ENCODE assay signal across 11 mouse cellular contexts in the genomic region with DNA sequence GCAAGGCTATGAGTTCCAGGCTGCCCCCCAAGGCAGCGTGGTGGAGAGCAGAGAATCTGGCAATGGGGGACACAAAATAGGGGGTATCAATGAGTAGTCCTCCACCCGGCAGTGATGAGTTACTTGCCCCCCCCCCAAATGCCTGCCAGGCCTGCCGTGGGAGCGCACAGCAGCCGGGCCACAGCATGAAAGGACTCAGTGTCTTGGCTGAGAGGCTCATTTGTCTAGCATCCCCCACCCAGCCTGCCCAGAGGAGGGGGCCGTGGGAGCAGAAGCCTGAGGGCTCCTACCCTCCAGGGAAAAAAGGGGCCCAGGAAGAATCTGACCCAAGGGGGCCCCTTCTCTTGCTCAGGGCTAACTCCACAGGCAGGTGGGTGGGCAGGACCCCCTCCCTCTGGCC. TPM values are rescaled to one million over a fixed set of nuclear protein-coding genes. Genes with fewer than 3 reads are reported as not detected.
A peak's percentile ranks its signal among the peaks of the same experiment; 100 is the strongest.
DNase-seq lines count a peak whose midpoint lies in the region; ATAC-seq and TF ChIP-seq lines count a peak whose summit lies in the region.
"Had no signal": no experiment of that assay in that cellular context is flagged by ENCODE, and none has a peak within 500 bp of the region (broad histone marks: within the 10 kb centered on the region; RNA-seq: fewer than 3 reads in every experiment).

No protein-coding gene starts in this region.

- DNase-seq in gastrocnemius, adult 2 months: no peak
- DNase-seq in gastrocnemius, adult 8-10 months (ENCODE audit: low spot score in 2 of 2): no peak
- no peak for DNase-seq in liver, postnatal 0 days
- DNase-seq in hindbrain, postnatal 0 days (ENCODE audit: low spot score): peak; percentile 67
- no peak for DNase-seq in kidney, adult 18-20 months
- DNase-seq in gastrocnemius, postnatal 4 days (ENCODE audit: low spot score in 2 of 2): no peak
- DNase-seq: adrenal gland, postnatal 14 days; spleen, adult 18-20 months had no signal

- peak overlapping the region; percentile 91 for H3K4me3 ChIP-seq in gastrocnemius, adult 2 months
- no peak overlapping the region for H3K4me3 ChIP-seq in liver, embryonic 12.5 days
- H3K4me3 ChIP-seq in liver, postnatal 0 days (ENCODE audit: low read depth, low read length): no peak overlapping the region
- no peak overlapping the region for H3K4me3 ChIP-seq in hindbrain, postnatal 0 days (ENCODE audit: low read length)
- H3K4me3 ChIP-seq in stomach, embryonic 14.5 days (ENCODE audit: low read depth, low read length): no peak overlapping the region

- 0 out of 2 replicates have a peak overlapping the region, but pooled peaks have one; percentile 24 for H3K9ac ChIP-seq in liver, embryonic 12.5 days
- H3K9ac ChIP-seq in liver, postnatal 0 days (replicated peaks): no peak overlapping the region
- no peak overlapping the region for H3K9ac ChIP-seq in hindbrain, postnatal 0 days (replicated peaks; ENCODE audit: low read length)
- no peak overlapping the region for H3K9ac ChIP-seq in stomach, embryonic 14.5 days (replicated peaks; ENCODE audit: low read depth, low read length)

- H3K27me3 ChIP-seq in liver, embryonic 12.5 days (replicated peaks): no peaks in the 10 kb centered on the region
- no peaks in the 10 kb centered on the region for H3K27me3 ChIP-seq in liver, postnatal 0 days (ENCODE audit: insufficient read depth, low read length)
- H3K27me3 ChIP-seq in hindbrain, postnatal 0 days (ENCODE audit: insufficient read depth, low read length): no peaks in the 10 kb centered on the region
- no peaks in the 10 kb centered on the region for H3K27me3 ChIP-seq in stomach, embryonic 14.5 days (ENCODE audit: control insufficient read depth, insufficient read depth, low read length)

- no peak for TF ChIP-seq EP300 in liver, postnatal 0 days (IDR thresholded peaks at IDR 0.05; ENCODE audit: low read depth)

- peaks cover 98% of the 10 kb centered on the region for H3K4me1 ChIP-seq in liver, embryonic 12.5 days
- peaks cover 29% of the 10 kb centered on the region for H3K4me1 ChIP-seq in liver, postnatal 0 days (ENCODE audit: insufficient read depth)
- H3K4me1 ChIP-seq in hindbrain, postnatal 0 days (ENCODE audit: insufficient read depth, low read length): peaks cover 12% of the 10 kb centered on the region
- H3K4me1 ChIP-seq in stomach, embryonic 14.5 days (ENCODE audit: control insufficient read depth, insufficient read depth, low read length): peaks cover 40% of the 10 kb centered on the region

- H3K36me3 ChIP-seq in liver, embryonic 12.5 days: peaks cover 72% of the 10 kb centered on the region
- peaks cover 19% of the 10 kb centered on the region; the same call in 1 of the 2 replicates for H3K36me3 ChIP-seq in liver, postnatal 0 days (replicated peaks; ENCODE audit: insufficient read depth, low read length)
- H3K36me3 ChIP-seq in hindbrain, postnatal 0 days (ENCODE audit: insufficient read depth, low read length): peaks cover 8% of the 10 kb centered on the region; the same call in 1 of the 2 replicates
- peaks cover 47% of the 10 kb centered on the region for H3K36me3 ChIP-seq in stomach, embryonic 14.5 days (ENCODE audit: control insufficient read depth, insufficient read depth, low read length)

- peak overlapping the region; percentile 13; the same call in 1 of the 2 replicates for H3K4me2 ChIP-seq in liver, embryonic 12.5 days
- H3K4me2 ChIP-seq in liver, postnatal 0 days (ENCODE audit: low read depth, low read length): no peak overlapping the region
- H3K4me2 ChIP-seq in hindbrain, postnatal 0 days (ENCODE audit: low read depth, low read length): peak overlapping the region; percentile 13; the same call in 1 of the 2 replicates
- no peak overlapping the region for H3K4me2 ChIP-seq in stomach, embryonic 14.5 days (replicated peaks; ENCODE audit: low read depth, low read length)

- no peaks in the 10 kb centered on the region for H3K9me3 ChIP-seq in liver, embryonic 12.5 days (replicated peaks)
- H3K9me3 ChIP-seq in liver, postnatal 0 days (ENCODE audit: low read length): no peaks in the 10 kb centered on the region
- no peaks in the 10 kb centered on the region for H3K9me3 ChIP-seq in hindbrain, postnatal 0 days (ENCODE audit: low read length)
- no peaks in the 10 kb centered on the region for H3K9me3 ChIP-seq in stomach, embryonic 14.5 days (ENCODE audit: control insufficient read depth, low read depth, low read length)

- TF ChIP-seq CTCF in gastrocnemius, adult 2 months (IDR thresholded peaks at IDR 0.05): no peak
- no peak for TF ChIP-seq CTCF in liver, postnatal 0 days (IDR thresholded peaks at IDR 0.05; ENCODE audit: low read depth)
- no peak for TF ChIP-seq CTCF in hindbrain, postnatal 0 days (IDR thresholded peaks at IDR 0.05; ENCODE audit: low read depth)

- 88% methylated on average over 6 of the region's 6 CpGs for WGBS in liver, embryonic 12.5 days (ENCODE audit: insufficient replicate concordance)
- 89% methylated on average over 6 of the region's 6 CpGs for WGBS in liver, postnatal 0 days (ENCODE audit: insufficient replicate concordance)
- WGBS in hindbrain, postnatal 0 days: 25% methylated on average over 6 of the region's 6 CpGs
- WGBS in stomach, embryonic 14.5 days: 68% methylated on average over 6 of the region's 6 CpGs

- ATAC-seq in liver, embryonic 12.5 days: no peak
- ATAC-seq in liver, postnatal 0 days: no peak
- ATAC-seq in hindbrain, postnatal 0 days: peak; percentile 65; the same call in 1 of the 2 replicates
- ATAC-seq in stomach, embryonic 14.5 days (ENCODE audit: insufficient number of reproducible peaks, insufficient read depth, low FRiP score, low read depth): no peak
- ATAC-seq: lung, postnatal 0 days had no signal

- H3K27ac ChIP-seq in gastrocnemius, adult 2 months: peak overlapping the region; percentile 92
- H3K27ac ChIP-seq in liver, embryonic 12.5 days: peak overlapping the region; percentile 81
- no peak overlapping the region for H3K27ac ChIP-seq in liver, postnatal 0 days (ENCODE audit: low read depth)
- H3K27ac ChIP-seq in hindbrain, postnatal 0 days: peak overlapping the region; percentile 77
- H3K27ac ChIP-seq in stomach, embryonic 14.5 days (ENCODE audit: low read length): peak overlapping the region; percentile 22; the same call in 1 of the 2 replicates

- intact Hi-C loops in gastrocnemius, adult 2 months (cut with DNase I): no loop called here

RNA-seq across cellular contexts. Expression of a gene that starts 6.1 kb away (rescaled TPM):
- 10 to 100 TPM; 14.5 to 19.2 TPM for total RNA-seq in gastrocnemius, adult 2 months (2021)
- total RNA-seq in gastrocnemius, adult 8-10 months (2022): 10 to 100 TPM; 11.6 to 14.6 (median 12.3) TPM
- 8.3 and 9.2 TPM in 2 replicates for polyA plus RNA-seq in liver, embryonic 12.5 days (2016; fragmentation: Nextera tagmentation; extraction: Ambion mirVana)
- polyA plus RNA-seq in liver, postnatal 0 days (2015; fragmentation: Nextera tagmentation; extraction: Ambion mirVana): 3.2 and 3.3 TPM in 2 replicates
- total RNA-seq in hindbrain, postnatal 0 days (2014; rRNA removed): 24.4 and 39.2 TPM in 2 replicates
- 7.7 and 8.0 TPM in 2 replicates for polyA plus RNA-seq in hindbrain, postnatal 0 days (2015; fragmentation: Nextera tagmentation; extraction: Ambion mirVana)
- 14.3 and 15.3 TPM in 2 replicates for polyA plus RNA-seq in stomach, embryonic 14.5 days (2014; fragmentation: Nextera tagmentation; extraction: Ambion mirVana)
- total RNA-seq in gastrocnemius, postnatal 4 days (2021): 10 to 100 TPM; 26.1 to 26.8 TPM

RNA-seq across cellular contexts. Expression of a gene that starts 7.2 kb away (rescaled TPM):
- total RNA-seq in gastrocnemius, adult 2 months (2021): 1 to 10 TPM; 6.2 to 6.9 TPM
- total RNA-seq in gastrocnemius, adult 8-10 months (2022): 1 to 10 TPM; 4.8 to 7.2 (median 5.7) TPM
- 23.5 and 25.6 TPM in 2 replicates for polyA plus RNA-seq in liver, embryonic 12.5 days (2016; fragmentation: Nextera tagmentation; extraction: Ambion mirVana)
- polyA plus RNA-seq in liver, postnatal 0 days (2015; fragmentation: Nextera tagmentation; extraction: Ambion mirVana): 7.7 and 8.8 TPM in 2 replicates
- total RNA-seq in hindbrain, postnatal 0 days (2014; rRNA removed): 22.5 and 34.6 TPM in 2 replicates
- polyA plus RNA-seq in hindbrain, postnatal 0 days (2015; fragmentation: Nextera tagmentation; extraction: Ambion mirVana): 18.0 and 18.8 TPM in 2 replicates
- polyA plus RNA-seq in stomach, embryonic 14.5 days (2014; fragmentation: Nextera tagmentation; extraction: Ambion mirVana): 24.3 and 25.0 TPM in 2 replicates
- 10 to 100 TPM; 15.6 to 16.9 TPM for total RNA-seq in gastrocnemius, postnatal 4 days (2021)

RNA-seq across cellular contexts. Expression of a gene that starts 16.5 kb away (rescaled TPM):
- total RNA-seq in gastrocnemius, adult 2 months (2021): 1 to 10 TPM; 8.3 to 9.8 TPM
- 10 to 100 TPM in 2 of 4 experiments, 1 to 10 TPM in 2; 6.6 to 20.8 (median 9.5) TPM for total RNA-seq in gastrocnemius, adult 8-10 months (2022)
- polyA plus RNA-seq in liver, embryonic 12.5 days (2016; fragmentation: Nextera tagmentation; extraction: Ambion mirVana): 13.4 and 14.3 TPM in 2 replicates
- polyA plus RNA-seq in liver, postnatal 0 days (2015; fragmentation: Nextera tagmentation; extraction: Ambion mirVana): 15.1 and 20.9 TPM in 2 replicates
- total RNA-seq in hindbrain, postnatal 0 days (2014; rRNA removed): 1.6 and 2.1 TPM in 2 replicates
- polyA plus RNA-seq in hindbrain, postnatal 0 days (2015; fragmentation: Nextera tagmentation; extraction: Ambion mirVana): 1.5 and 1.8 TPM in 2 replicates
- 37.6 and 41.1 TPM in 2 replicates for polyA plus RNA-seq in stomach, embryonic 14.5 days (2014; fragmentation: Nextera tagmentation; extraction: Ambion mirVana)
- total RNA-seq in gastrocnemius, postnatal 4 days (2021): 10 to 100 TPM; 19.0 to 21.6 TPM

RNA-seq across cellular contexts. Expression of a gene that starts 42.1 kb away (rescaled TPM):
- total RNA-seq in gastrocnemius, adult 2 months (2021): 10 to 100 TPM; 90.6 to 99.5 TPM
- 100 to 1,000 TPM in 3 of 4 experiments, 10 to 100 TPM in 1; 90.5 to 118 (median 104) TPM for total RNA-seq in gastrocnemius, adult 8-10 months (2022)
- polyA plus RNA-seq in liver, embryonic 12.5 days (2016; fragmentation: Nextera tagmentation; extraction: Ambion mirVana): 16.9 and 17.0 TPM in 2 replicates
- polyA plus RNA-seq in liver, postnatal 0 days (2015; fragmentation: Nextera tagmentation; extraction: Ambion mirVana): 4.1 and 4.2 TPM in 2 replicates
- 42.4 and 42.6 TPM in 2 replicates for total RNA-seq in hindbrain, postnatal 0 days (2014; rRNA removed)
- polyA plus RNA-seq in hindbrain, postnatal 0 days (2015; fragmentation: Nextera tagmentation; extraction: Ambion mirVana): 12.5 and 16.1 TPM in 2 replicates
- 13.7 and 17.0 TPM in 2 replicates for polyA plus RNA-seq in stomach, embryonic 14.5 days (2014; fragmentation: Nextera tagmentation; extraction: Ambion mirVana)
- 10 to 100 TPM; 51.9 to 57.3 TPM for total RNA-seq in gastrocnemius, postnatal 4 days (2021)

RNA-seq across cellular contexts. Expression of a gene that starts 50.9 kb away (rescaled TPM):
- not detected for total RNA-seq in gastrocnemius, adult 2 months (2021)
- not detected for total RNA-seq in gastrocnemius, adult 8-10 months (2022)
- polyA plus RNA-seq in liver, embryonic 12.5 days (2016; fragmentation: Nextera tagmentation; extraction: Ambion mirVana): 0.38 and 0.83 TPM in 2 replicates
- polyA plus RNA-seq in liver, postnatal 0 days (2015; fragmentation: Nextera tagmentation; extraction: Ambion mirVana): 2.4 and 2.7 TPM in 2 replicates
- 0.29 and 0.63 TPM in 2 replicates for total RNA-seq in hindbrain, postnatal 0 days (2014; rRNA removed)
- 0.20 and 0.45 TPM in 2 replicates for polyA plus RNA-seq in hindbrain, postnatal 0 days (2015; fragmentation: Nextera tagmentation; extraction: Ambion mirVana)
- 3.1 and 5.9 TPM in 2 replicates for polyA plus RNA-seq in stomach, embryonic 14.5 days (2014; fragmentation: Nextera tagmentation; extraction: Ambion mirVana)
- total RNA-seq in gastrocnemius, postnatal 4 days (2021): under 1 TPM; 0.37 to 0.60 TPM

Comparison
In these comparisons a context has a peak if more than half of its experiments do, and no peak if none do; other contexts are left out.
1. H3K4me2 ChIP-seq: peak in liver, embryonic 12.5 days (single experiment) and hindbrain, postnatal 0 days (single experiment); none in liver, postnatal 0 days (single experiment) and stomach, embryonic 14.5 days (single experiment).